ENCODE assay signal across 12 mouse cellular contexts in genomic region chr5:119638300-119638699, GRCm38 (mm10). TPM values are rescaled to one million over a fixed set of nuclear protein-coding genes. Genes with fewer than 3 reads are reported as not detected.
"Had no signal": no experiment of that assay in that cellular context is flagged by ENCODE, and none has a peak within 500 bp of the region (broad histone marks: within the 10 kb centered on the region; RNA-seq: fewer than 3 reads in every experiment).

No protein-coding gene starts in this region.

- H3K36me3 ChIP-seq: limb, embryonic 10.5 days; liver, embryonic 15.5 days; midbrain, embryonic 13.5 days had no signal

- H3K9me3 ChIP-seq: limb, embryonic 10.5 days; liver, embryonic 15.5 days; midbrain, embryonic 13.5 days had no signal

- DNase-seq: kidney, postnatal 10 days; kidney, postnatal 4 days; lung, adult 2 months; lung, postnatal 36 days; right cerebral cortex, postnatal 14 days; thymus, postnatal 4 days had no signal

- H3K4me3 ChIP-seq: layer of hippocampus, adult 2 months; left cerebral cortex, adult 2 months; limb, embryonic 10.5 days; liver, embryonic 15.5 days; midbrain, embryonic 13.5 days had no signal

- H3K4me1 ChIP-seq: liver, embryonic 15.5 days; midbrain, embryonic 13.5 days had no signal

- H3K27ac ChIP-seq: layer of hippocampus, adult 2 months; left cerebral cortex, adult 2 months; limb, embryonic 10.5 days; liver, embryonic 15.5 days; midbrain, embryonic 13.5 days had no signal

RNA-seq across cellular contexts. Expression of gene Tbx3, which starts 32.2 kb away (rescaled TPM):
- total RNA-seq: megakaryocyte progenitor cell, adult 5-6 weeks had no signal
